Mouse (Mus musculus): ENCODE data around the gene Trim9. TPM values are rescaled to one million over a fixed set of nuclear protein-coding genes. Genes with fewer than 3 reads are reported as not detected.

The Trim9 gene
- total RNA-seq, 2 experiments from 2014 or later: 0.18 to 0.21 TPM

- no peak for DNase-seq
- intact Hi-C loops (cut with DNase I; ENCODE audit: low total_unique reads): no loop called here
Observed at GRCm38 (mm10) chr12:70223331-70223730, 124.1 kb downstream of the Trim9 start.

DNA sequence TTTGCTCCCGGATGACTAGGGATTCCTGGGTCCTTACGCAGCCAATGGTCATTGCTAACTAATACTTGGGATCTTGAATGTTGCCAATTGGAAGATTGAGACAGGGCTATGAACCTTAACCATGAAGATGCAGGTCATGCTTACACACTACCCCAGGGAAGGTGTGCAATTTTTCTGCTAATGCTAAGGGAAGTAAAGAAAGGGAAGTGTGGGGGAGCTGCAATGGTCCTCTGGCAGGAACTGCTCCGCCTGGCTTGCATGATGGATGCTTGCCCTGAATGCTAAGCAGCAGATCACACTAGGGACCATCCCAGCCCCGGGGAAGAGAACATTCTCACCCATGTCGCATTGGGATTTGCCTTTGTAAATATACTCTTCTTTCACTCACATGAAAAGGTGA, 126.0 kb downstream of the Trim9 start:
- intact Hi-C loops (cut with DNase I; ENCODE audit: low total_unique reads): no loop called here
- no peak for DNase-seq

DNA sequence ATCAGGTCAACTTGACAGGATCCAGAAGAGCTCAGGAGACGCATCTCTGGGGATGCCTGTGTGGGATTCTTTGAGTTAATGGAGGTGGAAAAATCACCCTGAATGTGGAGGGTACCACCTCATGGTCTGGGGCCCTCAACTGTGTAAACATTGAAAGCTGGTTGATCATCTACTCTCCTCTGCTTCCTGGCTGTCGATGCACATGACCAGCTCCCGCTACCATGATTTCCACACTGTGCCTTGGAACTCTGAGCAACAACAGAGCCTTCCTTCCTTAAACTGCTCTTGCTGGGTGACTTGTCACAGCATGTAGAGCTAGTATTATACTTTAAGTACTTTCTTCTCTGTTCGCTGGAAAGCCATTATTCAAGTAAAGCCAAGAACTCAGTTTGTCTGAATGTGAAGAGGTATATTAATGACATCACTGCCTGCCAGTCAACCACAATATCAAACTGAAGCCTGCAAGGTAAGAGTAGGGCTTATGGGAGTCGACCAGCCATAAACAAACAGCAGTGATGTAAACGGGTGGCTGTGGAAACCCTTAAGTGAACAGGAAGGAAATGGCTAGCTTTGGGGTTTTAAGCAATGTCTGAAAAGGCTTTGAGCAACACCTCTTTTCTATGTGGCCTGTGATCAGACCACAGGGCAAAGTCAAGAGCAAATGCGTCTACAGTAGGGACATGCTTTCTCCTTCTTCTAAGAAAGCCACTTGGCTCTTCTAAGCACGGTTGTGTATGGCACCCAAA, 128.4 kb downstream of the Trim9 start:
- no peak for DNase-seq
- intact Hi-C loops (cut with DNase I; ENCODE audit: low total_unique reads): no loop called here

DNA sequence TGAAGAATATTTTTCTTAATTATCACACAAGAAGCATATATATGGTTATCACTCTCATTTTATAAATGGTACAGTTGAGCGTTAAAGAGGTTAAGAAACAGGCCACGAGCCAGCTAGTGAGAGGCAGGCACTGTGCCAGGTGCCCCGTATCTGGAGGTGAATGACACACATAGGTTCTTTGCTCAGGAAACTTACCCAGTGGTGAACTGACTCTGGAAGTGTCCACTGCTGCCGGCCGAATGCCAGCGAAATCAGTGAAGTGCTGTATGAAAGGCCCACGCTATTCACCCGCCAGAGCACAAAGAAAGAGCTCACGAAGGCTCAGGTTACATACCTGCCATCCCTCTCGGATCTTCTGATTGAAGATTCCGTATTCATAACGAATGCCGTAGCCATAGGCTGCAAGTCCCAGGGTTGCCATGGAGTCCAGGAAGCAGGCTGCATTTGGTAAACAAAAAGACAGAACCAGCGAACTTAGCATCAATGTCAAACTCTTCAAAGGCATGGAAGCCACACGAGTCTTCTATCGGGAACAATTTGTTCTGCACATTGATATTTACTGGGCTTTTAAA, 131.1 kb downstream of the Trim9 start:
- intact Hi-C loops (cut with DNase I; ENCODE audit: low total_unique reads): no loop called here
- DNase-seq: no peak

- no peak for DNase-seq
- intact Hi-C loops (cut with DNase I; ENCODE audit: low total_unique reads): no loop called here
Observed at GRCm38 (mm10) chr12:70214281-70214680, 133.1 kb downstream of the Trim9 start.

- DNase-seq: no peak
- intact Hi-C loops (cut with DNase I; ENCODE audit: low total_unique reads): no loop called here
Observed at GRCm38 (mm10) chr12:70213601-70214000, 133.8 kb downstream of the Trim9 start.

DNA sequence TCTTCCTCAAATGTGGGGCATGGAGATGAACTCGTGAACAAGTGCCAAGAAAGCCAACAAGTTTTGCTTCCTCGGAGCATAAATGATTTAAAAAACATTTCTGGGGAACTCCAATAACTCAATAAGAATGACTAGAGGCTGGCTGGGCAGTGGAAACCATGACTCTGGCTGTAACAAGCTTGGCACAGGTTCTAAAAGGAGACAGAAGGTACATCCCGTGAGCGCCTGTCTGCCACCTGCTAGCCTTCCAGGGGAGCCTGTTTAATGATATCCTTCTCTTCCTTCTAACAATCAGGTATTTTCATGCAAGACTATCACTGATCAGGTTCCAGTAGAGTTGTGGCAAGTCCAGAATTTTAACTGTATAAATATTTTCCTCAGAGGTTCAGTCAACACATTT, 134.9 kb downstream of the Trim9 start:
- DNase-seq: no peak
- intact Hi-C loops (cut with DNase I; ENCODE audit: low total_unique reads): no loop called here

DNA sequence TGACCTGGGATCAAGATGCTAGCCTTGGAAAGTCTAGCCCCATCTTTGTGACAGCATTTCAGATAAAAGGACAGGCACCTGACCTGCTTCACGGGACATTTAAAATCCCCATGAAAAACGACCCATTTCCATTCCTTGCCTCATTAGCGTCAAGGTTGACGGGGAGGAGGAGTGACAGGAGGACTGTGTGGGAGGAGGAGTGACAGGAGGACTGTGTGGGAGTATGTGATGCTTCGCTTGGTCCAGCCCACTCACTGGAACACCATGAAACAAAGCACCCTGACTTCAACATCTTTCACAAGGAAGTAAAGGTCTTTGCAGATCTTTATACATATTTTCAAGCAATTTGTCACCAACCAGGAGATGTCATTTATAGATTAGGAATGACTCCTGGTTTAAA, 139.2 kb downstream of the Trim9 start:
- intact Hi-C loops (cut with DNase I; ENCODE audit: low total_unique reads): no loop called here
- DNase-seq: no peak

GRCm38 (mm10) chr12:70204433-70204832, 143.0 kb downstream of the Trim9 start:
- intact Hi-C loops (cut with DNase I; ENCODE audit: low total_unique reads): no loop called here
- DNase-seq: no peak

- intact Hi-C loops (cut with DNase I; ENCODE audit: low total_unique reads): no loop called here
- DNase-seq: no peak
Observed at GRCm38 (mm10) chr12:70201926-70202529, 145.4 kb downstream of the Trim9 start.

DNA sequence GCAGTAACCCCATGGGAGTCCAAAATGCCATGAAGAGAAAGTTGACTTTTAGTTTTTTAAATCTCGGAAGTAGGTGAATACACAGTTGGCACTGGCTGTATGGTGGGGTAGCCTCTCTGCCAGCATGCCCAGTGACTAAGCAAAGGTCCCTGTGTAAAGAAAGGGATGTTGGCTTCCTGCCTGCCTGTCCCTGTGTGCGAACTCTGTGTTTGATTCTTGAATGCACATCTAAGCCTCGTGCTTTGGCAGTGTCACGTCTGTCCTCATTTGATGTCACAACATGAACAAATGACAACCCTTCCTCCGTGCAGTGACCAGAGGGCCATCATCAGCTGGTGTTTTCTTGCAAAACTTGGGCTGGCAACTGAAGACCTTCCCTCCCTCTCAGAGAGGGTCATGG, 151.1 kb downstream of the Trim9 start:
- DNase-seq: no peak
- intact Hi-C loops (cut with DNase I; ENCODE audit: low total_unique reads): no loop called here

DNA sequence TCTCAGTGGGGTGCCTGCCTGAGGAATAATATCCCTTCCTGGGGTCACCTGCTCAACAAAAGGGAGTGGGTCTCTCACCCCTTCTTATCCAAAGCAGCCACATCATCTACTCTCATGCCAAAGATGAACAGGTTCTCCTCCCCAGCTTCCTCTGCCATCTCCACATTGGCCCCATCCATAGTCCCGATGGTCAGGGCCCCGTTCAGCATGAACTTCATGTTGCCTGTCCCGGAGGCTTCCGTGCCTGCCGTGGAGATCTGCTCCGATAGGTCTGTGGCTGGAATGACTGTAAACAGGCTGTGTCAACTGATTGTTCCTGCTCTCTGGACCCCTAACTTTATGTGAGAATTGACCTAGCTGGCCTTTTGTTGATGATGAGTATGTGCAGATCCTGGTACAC, 152.0 kb downstream of the Trim9 start:
- no peak for DNase-seq
- intact Hi-C loops (cut with DNase I; ENCODE audit: low total_unique reads): no loop called here

Other genes with a start within 250 kb of the Trim9 start
- 10 to 100 TPM; 21.0 to 32.1 TPM for gene Nin, start 233.9 kb downstream of the Trim9 start, total RNA-seq (2021)
- not detected for gene Abhd12b, start 193.5 kb downstream of the Trim9 start, total RNA-seq (2021)
- 1 to 10 TPM; 2.2 to 3.2 TPM for gene Pygl, start 116.1 kb downstream of the Trim9 start, total RNA-seq (2021)
- gene Tmx1, start 105.5 kb upstream of the Trim9 start, total RNA-seq (2021): 1 to 10 TPM; 9.9 to 10.0 TPM